Mouse (Mus musculus): ENCODE measurements around the gene Zbtb20.

GRCm38 (mm10) chr16:43405089-43405488 is 529.4 kb downstream of the Zbtb20 start:
- TF ChIP-seq CTCF (IDR thresholded peaks at IDR 0.05): no peak
- TF ChIP-seq EP300 (IDR thresholded peaks at IDR 0.05): no peak
